Mouse (Mus musculus) liver, adult 2 months (tissue): ENCODE measurements around the gene Hspa4. TPM values are rescaled to one million over a fixed set of nuclear protein-coding genes. Genes with fewer than 3 reads are reported as not detected.

ENCODE experiments used
- DNase-seq: peaks from one replicate; pipeline ENCODE4 v3.0.0-alpha.2; 2011; ENCODE audit warnings: low read depth, low spot score; ENCODE audit errors: extremely low read depth
- H3K27ac ChIP-seq: fragments of 200-500 bp; replicated peaks from 2 replicates; pipeline ENCODE4 v1.5.1; 2012; ENCODE audit warnings: low read depth, mild to moderate bottlenecking, control low read depth, inconsistent platforms, low read length; ENCODE audit not compliant: insufficient read depth
- H3K27me3 ChIP-seq: fragments of 200-500 bp; 2 replicates; pipeline ENCODE4 v1.6.1; 2012; ENCODE audit warnings: mild to moderate bottlenecking, moderate library complexity, low read length, inconsistent platforms; ENCODE audit not compliant: control insufficient read depth, insufficient read depth
- H3K36me3 ChIP-seq: fragments of 200-500 bp; 2 replicates; pipeline ENCODE4 v1.6.1; 2012; ENCODE audit warnings: low read length, inconsistent platforms; ENCODE audit not compliant: control insufficient read depth, insufficient read depth
- H3K4me1 ChIP-seq: fragments of 200-500 bp; 2 replicates; pipeline ENCODE4 v1.6.1; 2011; ENCODE audit warnings: low read length; ENCODE audit not compliant: control insufficient read depth, insufficient read depth
- H3K4me3 ChIP-seq: fragments of 200-500 bp; 2 replicates; pipeline ENCODE4 v1.5.1; 2011; ENCODE audit warnings: low read depth, mild to moderate bottlenecking, control low read depth, low read length, moderate library complexity; ENCODE audit not compliant: insufficient read depth
- H3K79me2 ChIP-seq: fragments of 200-500 bp; 2 replicates; pipeline ENCODE4 v1.6.1; 2012; ENCODE audit warnings: inconsistent platforms, mild to moderate bottlenecking, low read length, moderate library complexity; ENCODE audit not compliant: control insufficient read depth, insufficient read depth
- H3K9ac ChIP-seq: fragments of 200-500 bp; 2 replicates; pipeline ENCODE4 v1.6.1; 2012; ENCODE audit warnings: low read depth, mild to moderate bottlenecking, control low read depth, inconsistent platforms, low read length
- CTCF ChIP-seq: fragments of 200-500 bp; IDR thresholded peaks from 2 replicates; pipeline ENCODE4 v1.5.1; 2011; ENCODE audit warnings: low read depth, low read length, control low read depth
- POLR2A ChIP-seq: fragments of 200-500 bp; IDR thresholded peaks from 2 replicates; pipeline ENCODE4 v1.6.1; 2011; ENCODE audit warnings: low read length, control low read depth; ENCODE audit not compliant: insufficient read depth; ENCODE audit errors: extremely low read depth
- WGBS: fragments of 180-500 bp; shearing (Covaris S2); methylation state at CpG from one replicate; pipeline ENCODE4 v1.1.7; 2018; 5-methylcytosine and 5-hydroxymethylcytosine counted together
- polyA plus RNA-seq: library from polyadenylated mRNA; depleted of rRNA; stranded (reverse); fragments of >200 nt; gene quantifications from 2 replicates; pipeline ENCODE4 v1.2.3, GENCODE M21; 2012; rRNA removed
- total RNA-seq: library from RNA; depleted of rRNA; stranded (reverse); fragments of >200 nt; gene quantifications from 2 replicates; pipeline ENCODE4 v1.2.3, GENCODE M21; 2014; rRNA removed

Gene Hspa4
- total and polyA plus RNA-seq, 2 experiments: 16.6 to 55.9 TPM

DNA sequence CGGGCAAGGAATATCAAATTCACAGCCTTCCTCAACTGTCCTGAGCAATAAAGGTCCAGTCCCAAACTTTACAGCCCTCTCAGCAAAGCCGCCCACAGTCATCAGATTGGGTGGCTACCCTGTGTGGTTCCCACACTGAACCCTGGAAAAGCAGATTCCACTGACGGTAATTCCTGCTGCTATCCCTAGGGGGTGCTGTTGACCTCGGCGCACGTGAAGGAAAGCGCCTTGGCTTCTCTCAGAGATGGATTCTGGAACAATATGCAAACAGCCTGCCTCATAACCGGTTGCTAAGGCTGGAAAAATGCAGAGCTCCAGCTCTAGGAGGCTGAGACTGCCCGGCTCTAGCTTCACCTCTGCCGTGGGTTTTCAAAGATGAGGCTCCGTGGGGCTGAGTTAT lies 57.1 kb downstream of the Hspa4 start:
- DNase-seq: no peak
- H3K27ac ChIP-seq: no peak overlapping the region
- WGBS: 56% methylated on average over 11 of the region's 11 CpGs

DNA sequence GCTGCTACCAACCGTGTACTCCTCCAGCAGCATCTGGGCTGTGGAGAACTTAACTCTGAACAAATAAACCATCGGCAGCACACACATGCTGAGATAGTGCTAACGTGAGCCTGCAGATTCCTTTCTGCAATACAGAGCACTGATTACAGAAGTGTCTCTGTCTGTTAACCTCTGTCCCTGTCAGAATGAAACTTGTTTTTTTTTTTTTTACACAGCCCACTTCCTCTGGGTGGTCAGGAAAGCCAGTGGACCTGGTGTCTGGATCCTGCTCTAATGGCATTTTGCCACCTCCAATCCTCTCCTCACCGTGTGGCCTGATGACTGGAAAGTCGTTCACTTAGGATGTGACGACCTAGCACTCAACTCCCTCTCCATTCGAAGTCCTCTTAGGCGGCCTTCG lies 66.7 kb downstream of the Hspa4 start:
- no peaks in the 10 kb centered on the region for H3K27me3 ChIP-seq
- no peaks in the 10 kb centered on the region for H3K79me2 ChIP-seq
- no peak for TF ChIP-seq CTCF
- no peak for TF ChIP-seq POLR2A
- WGBS: 61% methylated on average over 9 of the region's 9 CpGs
- no peak overlapping the region for H3K9ac ChIP-seq
- no peak for DNase-seq
- no peaks in the 10 kb centered on the region for H3K36me3 ChIP-seq
- H3K4me1 ChIP-seq: no peaks in the 10 kb centered on the region
- H3K4me3 ChIP-seq: no peak overlapping the region
- no peak overlapping the region for H3K27ac ChIP-seq

More for the DNA sequence above, 57.1 kb downstream of the Hspa4 start:
- no peaks in the 10 kb centered on the region for H3K4me1 ChIP-seq
- H3K27me3 ChIP-seq: no peaks in the 10 kb centered on the region
- no peaks in the 10 kb centered on the region for H3K36me3 ChIP-seq
- TF ChIP-seq POLR2A: no peak
- TF ChIP-seq CTCF: peak; percentile 84
- no peaks in the 10 kb centered on the region for H3K79me2 ChIP-seq
- H3K9ac ChIP-seq: no peak overlapping the region
- H3K4me3 ChIP-seq: no peak overlapping the region

GRCm38 (mm10) chr11:53231836-53232235 lies 68.4 kb downstream of the Hspa4 start:
- Histone ChIP-seq H3K4me1 (no peaks in the 10 kb centered on the region), H3K79me2 (no peaks in the 10 kb centered on the region), H3K27me3 (no peaks in the 10 kb centered on the region), H3K4me3 (no peak overlapping the region), H3K36me3 (no peaks in the 10 kb centered on the region), H3K9ac (no peak overlapping the region), H3K27ac (no peak overlapping the region)
- TF ChIP-seq CTCF: no peak
- no peak for TF ChIP-seq POLR2A
- 92% methylated on average over 5 of the region's 5 CpGs for WGBS
- no peak for DNase-seq

DNA sequence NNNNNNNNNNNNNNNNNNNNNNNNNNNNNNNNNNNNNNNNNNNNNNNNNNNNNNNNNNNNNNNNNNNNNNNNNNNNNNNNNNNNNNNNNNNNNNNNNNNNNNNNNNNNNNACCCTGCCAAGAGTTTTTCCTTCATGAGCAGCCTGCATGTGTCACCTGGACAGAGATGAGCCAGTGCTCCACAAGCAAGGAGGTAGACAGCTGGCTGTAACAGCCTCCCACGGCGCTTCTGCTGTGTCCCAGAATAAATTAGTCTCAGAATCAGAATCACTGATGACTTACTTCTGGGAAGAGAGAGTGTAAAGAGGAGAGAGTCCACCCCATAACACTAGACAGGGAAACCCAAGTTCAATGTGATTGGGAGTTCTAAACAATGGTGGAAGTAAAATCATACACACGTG lies 71.2 kb downstream of the Hspa4 start:
- no peak overlapping the region for H3K4me3 ChIP-seq
- H3K79me2 ChIP-seq: no peaks in the 10 kb centered on the region
- H3K4me1 ChIP-seq: no peaks in the 10 kb centered on the region
- no peak overlapping the region for H3K9ac ChIP-seq
- DNase-seq: no peak
- H3K27ac ChIP-seq: no peak overlapping the region
- no peaks in the 10 kb centered on the region for H3K27me3 ChIP-seq
- TF ChIP-seq CTCF (no peak), POLR2A (no peak)
- H3K36me3 ChIP-seq: no peaks in the 10 kb centered on the region
- WGBS: 89% methylated on average over 3 of the region's 3 CpGs

DNA sequence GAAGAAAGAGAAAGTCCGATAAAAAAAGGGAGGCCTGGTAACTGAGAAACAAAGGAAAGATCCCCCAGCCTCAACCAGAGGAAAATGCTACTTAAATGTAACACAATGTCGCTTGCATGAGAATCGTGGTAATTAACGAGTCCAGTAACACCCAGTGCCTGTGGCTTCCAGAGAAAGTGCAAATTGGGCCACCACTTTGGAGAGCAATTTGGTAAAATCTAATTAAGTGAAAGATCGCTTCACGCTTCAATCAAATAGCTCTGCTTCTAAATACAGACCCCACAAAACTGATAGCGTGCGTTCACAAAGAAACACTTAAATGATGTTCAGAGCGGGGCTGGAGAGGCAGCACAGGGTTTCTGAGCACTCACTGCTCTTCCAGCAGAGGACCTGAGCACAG lies 89.4 kb downstream of the Hspa4 start:
- 84% methylated on average over 9 of the region's 9 CpGs for WGBS
- Histone ChIP-seq H3K9ac (no peak overlapping the region), H3K27ac (no peak overlapping the region), H3K27me3 (no peaks in the 10 kb centered on the region), H3K79me2 (no peaks in the 10 kb centered on the region), H3K4me1 (no peaks in the 10 kb centered on the region), H3K4me3 (no peak overlapping the region), H3K36me3 (no peaks in the 10 kb centered on the region)
- TF ChIP-seq CTCF: no peak
- TF ChIP-seq POLR2A: no peak
- DNase-seq: no peak

Other genes starting within 250 kb of the Hspa4 start
- gene Zcchc10, start 24.2 kb upstream of the Hspa4 start, total RNA-seq: 0.37 and 0.74 TPM in 2 replicates
- gene Zcchc10, start 24.2 kb upstream of the Hspa4 start, polyA plus RNA-seq: 1.8 and 2.5 TPM in 2 replicates
- 32.1 and 40.3 TPM in 2 replicates for gene Aff4, start 50.4 kb upstream of the Hspa4 start, total RNA-seq
- gene Aff4, start 50.4 kb upstream of the Hspa4 start, polyA plus RNA-seq: 7.3 and 8.1 TPM in 2 replicates
- 133 and 140 TPM in 2 replicates for gene Leap2, start 122.7 kb upstream of the Hspa4 start, total RNA-seq
- 114 and 168 TPM in 2 replicates for gene Leap2, start 122.7 kb upstream of the Hspa4 start, polyA plus RNA-seq
- gene Uqcrq, start 130.4 kb upstream of the Hspa4 start, total RNA-seq: 256 TPM in 2 replicates
- 1,230 and 1,408 TPM in 2 replicates for gene Uqcrq, start 130.4 kb upstream of the Hspa4 start, polyA plus RNA-seq
- 0.09 and 0.34 TPM in 2 replicates for gene Gdf9, start 130.6 kb upstream of the Hspa4 start, total RNA-seq
- gene Gdf9, start 130.6 kb upstream of the Hspa4 start, polyA plus RNA-seq: 0.21 and 0.47 TPM in 2 replicates
- 0.46 and 0.60 TPM in 2 replicates for gene Gm10447, start 156.7 kb upstream of the Hspa4 start, total RNA-seq
- gene Gm10447, start 156.7 kb upstream of the Hspa4 start, polyA plus RNA-seq: 1.3 and 2.5 TPM in 2 replicates
- 12.8 and 15.4 TPM in 2 replicates for gene Shroom1, start 156.7 kb upstream of the Hspa4 start, total RNA-seq
- 36.6 and 43.4 TPM in 2 replicates for gene Shroom1, start 156.7 kb upstream of the Hspa4 start, polyA plus RNA-seq
- not detected in 2 replicates for gene Gm9837, start 170.0 kb upstream of the Hspa4 start, total RNA-seq
- gene Gm9837, start 170.0 kb upstream of the Hspa4 start, polyA plus RNA-seq: not detected in 2 replicates
- gene Gm9945, start 179.7 kb upstream of the Hspa4 start, total RNA-seq: not detected in 2 replicates
- not detected in 2 replicates for gene Gm9945, start 179.7 kb upstream of the Hspa4 start, polyA plus RNA-seq
- not detected in 2 replicates for gene Sowaha, start 179.8 kb upstream of the Hspa4 start, total RNA-seq
- gene Sowaha, start 179.8 kb upstream of the Hspa4 start, polyA plus RNA-seq: not detected in 2 replicates
- 1.7 and 2.6 TPM in 2 replicates for gene Sept8, start 218.8 kb upstream of the Hspa4 start, total RNA-seq
- gene Sept8, start 218.8 kb upstream of the Hspa4 start, polyA plus RNA-seq: 2.0 and 2.1 TPM in 2 replicates